Mouse (Mus musculus): ENCODE measurements at regions not wholly inside any gene's neighbourhood (a gene's known extent, or its start where the extent isn't known, plus 50 kb on each side); places are given as distances from the start of the nearest gene placed in this dataset.

- Histone ChIP-seq H3K27ac (replicated peaks; ENCODE audit: low read depth, low read length) (no peak overlapping the region), H3K4me2 (ENCODE audit: low read depth, severe bottlenecking) (no peak overlapping the region), H3K4me1 (ENCODE audit: control insufficient read depth, insufficient read depth, low read length) (no peaks in the 10 kb centered on the region), H3K36me3 (ENCODE audit: control insufficient read depth, insufficient read depth, low read length) (no peaks in the 10 kb centered on the region), H3K9me3 (ENCODE audit: control insufficient read depth, low read length) (no peaks in the 10 kb centered on the region), H3K4me3 (ENCODE audit: low read depth, low read length) (no peak overlapping the region), H3K9ac (ENCODE audit: low read length) (no peak overlapping the region), H3K27me3 (ENCODE audit: control insufficient read depth, insufficient read depth, low read length) (no peaks in the 10 kb centered on the region)
- WGBS = 82% methylated on average over 3 of the region's 3 CpGs
- ATAC-seq (ENCODE audit: insufficient number of reproducible peaks, low FRiP score, low TSS enrichment, low read depth) (no peak), DNase-seq (ENCODE audit: low spot score) (no peak)
Observed at GRCm38 (mm10) chr15:63123123-63123688, 721.8 kb downstream of the Gsdmc2 start.

GRCm38 (mm10) chr15:63112918-63113317, 732.1 kb downstream of the Gsdmc2 start:
- no peaks in the 10 kb centered on the region for H3K27me3 ChIP-seq (ENCODE audit: control insufficient read depth, insufficient read depth, low read length)
- no peak overlapping the region for H3K9ac ChIP-seq (ENCODE audit: low read length)
- no peaks in the 10 kb centered on the region for H3K9me3 ChIP-seq (ENCODE audit: control insufficient read depth, low read length)
- H3K36me3 ChIP-seq (ENCODE audit: control insufficient read depth, insufficient read depth, low read length) = no peaks in the 10 kb centered on the region
- H3K4me2 ChIP-seq (ENCODE audit: low read depth, severe bottlenecking) = no peak overlapping the region
- no peak for DNase-seq (ENCODE audit: low spot score)
- H3K27ac ChIP-seq (replicated peaks; ENCODE audit: low read depth, low read length) = no peak overlapping the region
- no peaks in the 10 kb centered on the region for H3K4me1 ChIP-seq (ENCODE audit: control insufficient read depth, insufficient read depth, low read length)
- 82% methylated on average over 2 of the region's 2 CpGs for WGBS
- H3K4me3 ChIP-seq (ENCODE audit: low read depth, low read length) = no peak overlapping the region
- ATAC-seq (ENCODE audit: insufficient number of reproducible peaks, low FRiP score, low TSS enrichment, low read depth) = no peak

- Histone ChIP-seq H3K36me3 (ENCODE audit: control insufficient read depth, insufficient read depth, low read length) (no peaks in the 10 kb centered on the region), H3K27ac (replicated peaks; ENCODE audit: low read depth, low read length) (no peak overlapping the region), H3K27me3 (ENCODE audit: control insufficient read depth, insufficient read depth, low read length) (no peaks in the 10 kb centered on the region), H3K9me3 (ENCODE audit: control insufficient read depth, low read length) (no peaks in the 10 kb centered on the region), H3K9ac (ENCODE audit: low read length) (no peak overlapping the region), H3K4me1 (ENCODE audit: control insufficient read depth, insufficient read depth, low read length) (no peaks in the 10 kb centered on the region), H3K4me2 (ENCODE audit: low read depth, severe bottlenecking) (no peak overlapping the region), H3K4me3 (ENCODE audit: low read depth, low read length) (no peak overlapping the region)
- no peak for DNase-seq (ENCODE audit: low spot score)
- WGBS = 81% methylated on average over 3 of the region's 3 CpGs
- no peak for ATAC-seq (ENCODE audit: insufficient number of reproducible peaks, low FRiP score, low TSS enrichment, low read depth)
Observed at GRCm38 (mm10) chr15:63100093-63100492, 744.9 kb downstream of the Gsdmc2 start.

GRCm38 (mm10) chr15:63081972-63082371, 763.0 kb downstream of the Gsdmc2 start:
- Histone ChIP-seq H3K36me3 (ENCODE audit: control insufficient read depth, insufficient read depth, low read length) (no peaks in the 10 kb centered on the region), H3K4me3 (ENCODE audit: low read depth, low read length) (no peak overlapping the region), H3K9ac (ENCODE audit: low read length) (no peak overlapping the region), H3K27me3 (ENCODE audit: control insufficient read depth, insufficient read depth, low read length) (no peaks in the 10 kb centered on the region), H3K4me2 (ENCODE audit: low read depth, severe bottlenecking) (no peak overlapping the region), H3K9me3 (ENCODE audit: control insufficient read depth, low read length) (no peaks in the 10 kb centered on the region), H3K4me1 (ENCODE audit: control insufficient read depth, insufficient read depth, low read length) (no peaks in the 10 kb centered on the region), H3K27ac (replicated peaks; ENCODE audit: low read depth, low read length) (no peak overlapping the region)
- DNase-seq (ENCODE audit: low spot score) (no peak), ATAC-seq (ENCODE audit: insufficient number of reproducible peaks, low FRiP score, low TSS enrichment, low read depth) (no peak)

GRCm38 (mm10) chr15:63079825-63080224, 765.2 kb downstream of the Gsdmc2 start:
- H3K9me3 ChIP-seq (ENCODE audit: control insufficient read depth, low read length) = no peaks in the 10 kb centered on the region
- 86% methylated on average over 4 of the region's 4 CpGs for WGBS
- H3K4me2 ChIP-seq (ENCODE audit: low read depth, severe bottlenecking) = no peak overlapping the region
- no peaks in the 10 kb centered on the region for H3K36me3 ChIP-seq (ENCODE audit: control insufficient read depth, insufficient read depth, low read length)
- ATAC-seq (ENCODE audit: insufficient number of reproducible peaks, low FRiP score, low TSS enrichment, low read depth) (no peak), DNase-seq (ENCODE audit: low spot score) (no peak)
- H3K9ac ChIP-seq (ENCODE audit: low read length) = no peak overlapping the region
- H3K4me1 ChIP-seq (ENCODE audit: control insufficient read depth, insufficient read depth, low read length) = no peaks in the 10 kb centered on the region
- no peak overlapping the region for H3K4me3 ChIP-seq (ENCODE audit: low read depth, low read length)
- H3K27ac ChIP-seq (replicated peaks; ENCODE audit: low read depth, low read length) = no peak overlapping the region
- no peaks in the 10 kb centered on the region for H3K27me3 ChIP-seq (ENCODE audit: control insufficient read depth, insufficient read depth, low read length)

GRCm38 (mm10) chr15:63071921-63072320, 773.1 kb downstream of the Gsdmc2 start:
- no peak for ATAC-seq (ENCODE audit: insufficient number of reproducible peaks, low FRiP score, low TSS enrichment, low read depth)

GRCm38 (mm10) chr15:63067126-63067525, 777.9 kb downstream of the Gsdmc2 start:
- no peaks in the 10 kb centered on the region for H3K9me3 ChIP-seq (ENCODE audit: control insufficient read depth, low read length)
- H3K4me3 ChIP-seq (ENCODE audit: low read depth, low read length) = no peak overlapping the region
- no peak overlapping the region for H3K4me2 ChIP-seq (ENCODE audit: low read depth, severe bottlenecking)
- ATAC-seq (ENCODE audit: insufficient number of reproducible peaks, low FRiP score, low TSS enrichment, low read depth) (no peak), DNase-seq (ENCODE audit: low spot score) (no peak)
- no peaks in the 10 kb centered on the region for H3K36me3 ChIP-seq (ENCODE audit: control insufficient read depth, insufficient read depth, low read length)
- H3K9ac ChIP-seq (ENCODE audit: low read length) = no peak overlapping the region
- 89% methylated on average over 3 of the region's 3 CpGs for WGBS
- no peaks in the 10 kb centered on the region for H3K27me3 ChIP-seq (ENCODE audit: control insufficient read depth, insufficient read depth, low read length)
- no peaks in the 10 kb centered on the region for H3K4me1 ChIP-seq (ENCODE audit: control insufficient read depth, insufficient read depth, low read length)
- H3K27ac ChIP-seq (replicated peaks; ENCODE audit: low read depth, low read length) = no peak overlapping the region

More at GRCm38 (mm10) chr15:63071921-63072320, 773.1 kb downstream of the Gsdmc2 start:
- Histone ChIP-seq H3K4me1 (ENCODE audit: control insufficient read depth, insufficient read depth, low read length) (no peaks in the 10 kb centered on the region), H3K27me3 (ENCODE audit: control insufficient read depth, insufficient read depth, low read length) (no peaks in the 10 kb centered on the region), H3K36me3 (ENCODE audit: control insufficient read depth, insufficient read depth, low read length) (no peaks in the 10 kb centered on the region), H3K4me3 (ENCODE audit: low read depth, low read length) (no peak overlapping the region), H3K27ac (replicated peaks; ENCODE audit: low read depth, low read length) (no peak overlapping the region), H3K9me3 (ENCODE audit: control insufficient read depth, low read length) (no peaks in the 10 kb centered on the region), H3K9ac (ENCODE audit: low read length) (no peak overlapping the region), H3K4me2 (ENCODE audit: low read depth, severe bottlenecking) (no peak overlapping the region)
- WGBS = 78% methylated on average over 4 of the region's 4 CpGs
- DNase-seq (ENCODE audit: low spot score) = no peak

- no peak overlapping the region for H3K4me2 ChIP-seq (ENCODE audit: low read depth, severe bottlenecking)
- no peak for DNase-seq (ENCODE audit: low spot score)
- no peaks in the 10 kb centered on the region for H3K36me3 ChIP-seq (ENCODE audit: control insufficient read depth, insufficient read depth, low read length)
- H3K27ac ChIP-seq (replicated peaks; ENCODE audit: low read depth, low read length) = no peak overlapping the region
- H3K4me3 ChIP-seq (ENCODE audit: low read depth, low read length) = no peak overlapping the region
- WGBS = 87% methylated on average over 2 of the region's 2 CpGs
- H3K27me3 ChIP-seq (ENCODE audit: control insufficient read depth, insufficient read depth, low read length) = no peaks in the 10 kb centered on the region
- H3K9me3 ChIP-seq (ENCODE audit: control insufficient read depth, low read length) = no peaks in the 10 kb centered on the region
- no peaks in the 10 kb centered on the region for H3K4me1 ChIP-seq (ENCODE audit: control insufficient read depth, insufficient read depth, low read length)
- no peak for ATAC-seq (ENCODE audit: insufficient number of reproducible peaks, low FRiP score, low TSS enrichment, low read depth)
- H3K9ac ChIP-seq (ENCODE audit: low read length) = no peak overlapping the region
Observed at GRCm38 (mm10) chr15:63066020-63066439, 778.9 kb downstream of the Gsdmc2 start.

- Histone ChIP-seq H3K9ac (ENCODE audit: low read length) (no peak overlapping the region), H3K4me3 (ENCODE audit: low read depth, low read length) (no peak overlapping the region), H3K9me3 (ENCODE audit: control insufficient read depth, low read length) (no peaks in the 10 kb centered on the region), H3K27ac (replicated peaks; ENCODE audit: low read depth, low read length) (no peak overlapping the region), H3K36me3 (ENCODE audit: control insufficient read depth, insufficient read depth, low read length) (no peaks in the 10 kb centered on the region), H3K4me1 (ENCODE audit: control insufficient read depth, insufficient read depth, low read length) (no peaks in the 10 kb centered on the region), H3K4me2 (ENCODE audit: low read depth, severe bottlenecking) (no peak overlapping the region), H3K27me3 (ENCODE audit: control insufficient read depth, insufficient read depth, low read length) (no peaks in the 10 kb centered on the region)
- DNase-seq (ENCODE audit: low spot score) = no peak
- 75% methylated on average over 3 of the region's 3 CpGs for WGBS
- ATAC-seq (ENCODE audit: insufficient number of reproducible peaks, low FRiP score, low TSS enrichment, low read depth) = no peak
Observed at GRCm38 (mm10) chr15:63061891-63062290, 783.1 kb downstream of the Gsdmc2 start.
